In genomic region chr8:109542165-109542564, GRCm38 (mm10) we compare ENCODE assay signal across 1 mouse cellular context.
A peak's percentile ranks its signal among the peaks of the same experiment; 100 is the strongest.
TF ChIP-seq lines count a peak whose summit lies in the region.

No protein-coding gene starts in this region.

TF ChIP-seq in CH12.LX, 34 proteins besides CTCF, POLR2A, EP300 and RAD21:
- TF ChIP-seq PAX5 (IDR thresholded peaks at IDR 0.05; ENCODE audit: low read length): no peak
- no peak for TF ChIP-seq ZMIZ1 (IDR thresholded peaks at IDR 0.05; ENCODE audit: low read depth, low read length)
- TF ChIP-seq SIN3A (IDR thresholded peaks at IDR 0.05; ENCODE audit: low read length): no peak
- no peak for TF ChIP-seq UBTF (IDR thresholded peaks at IDR 0.05; ENCODE audit: low read depth, low read length)
- no peak for TF ChIP-seq MAZ (IDR thresholded peaks at IDR 0.05; ENCODE audit: low read depth, low read length)
- no peak for TF ChIP-seq ZKSCAN1 (IDR thresholded peaks at IDR 0.05; ENCODE audit: borderline replicate concordance, low read depth, low read length)
- no peak for TF ChIP-seq ZC3H11A (IDR thresholded peaks at IDR 0.05; ENCODE audit: low read depth, low read length)
- no peak for TF ChIP-seq TCF12 (IDR thresholded peaks at IDR 0.05; ENCODE audit: low read depth, low read length)
- TF ChIP-seq BHLHE40 (IDR thresholded peaks at IDR 0.05; ENCODE audit: low read depth, low read length): no peak
- no peak for TF ChIP-seq ELF1 (IDR thresholded peaks at IDR 0.05; ENCODE audit: low read depth, low read length)
- no peak for TF ChIP-seq MAFK (IDR thresholded peaks at IDR 0.05; ENCODE audit: insufficient replicate concordance, low read length)
- no peak for TF ChIP-seq KAT2A (IDR thresholded peaks at IDR 0.05; ENCODE audit: insufficient replicate concordance, low read length)
- TF ChIP-seq RCOR1 (conservative IDR thresholded peaks at IDR 0.05; ENCODE audit: low read depth, low read length): no peak
- no peak for TF ChIP-seq MAX (IDR thresholded peaks at IDR 0.05; ENCODE audit: low read length)
- 0 out of 2 replicates have a peak, but pooled peaks have one; percentile 22 for TF ChIP-seq MYC (IDR thresholded peaks at IDR 0.05; ENCODE audit: low read depth, low read length)
- TF ChIP-seq ETS1 (conservative IDR thresholded peaks at IDR 0.05; ENCODE audit: low read depth, low read length): no peak
- TF ChIP-seq GABPA (IDR thresholded peaks at IDR 0.05; ENCODE audit: insufficient replicate concordance, low read depth, low read length): no peak
- TF ChIP-seq IRF4 (IDR thresholded peaks at IDR 0.05; ENCODE audit: low read depth, low read length): peak; percentile 84
- TF ChIP-seq MEF2A (IDR thresholded peaks at IDR 0.05; ENCODE audit: borderline replicate concordance, low read depth, low read length): no peak
- TF ChIP-seq MXI1 (IDR thresholded peaks at IDR 0.05; ENCODE audit: low read depth, low read length): no peak; the same call in 1 of the 2 replicates
- no peak for TF ChIP-seq POLR2AphosphoS2 (IDR thresholded peaks at IDR 0.05; ENCODE audit: low read depth, low read length)
- TF ChIP-seq ZNF384 (IDR thresholded peaks at IDR 0.05; ENCODE audit: low read depth, low read length): no peak
- peak; percentile 57 for TF ChIP-seq JUN (IDR thresholded peaks at IDR 0.05; ENCODE audit: insufficient read depth, low read depth, low read length)
- TF ChIP-seq TBP (conservative IDR thresholded peaks at IDR 0.05; ENCODE audit: low read depth, low read length): no peak
- no peak for TF ChIP-seq E2F4 (IDR thresholded peaks at IDR 0.05; ENCODE audit: insufficient replicate concordance, low read depth, low read length)
- peak; percentile 31; the same call in 1 of the 2 replicates for TF ChIP-seq NELFE (IDR thresholded peaks at IDR 0.05; ENCODE audit: low read depth, low read length)
- no peak for TF ChIP-seq CHD2 (IDR thresholded peaks at IDR 0.05; ENCODE audit: low read length)
- TF ChIP-seq HCFC1 (IDR thresholded peaks at IDR 0.05; ENCODE audit: low read depth, low read length): no peak
- peak; percentile 81 for TF ChIP-seq JUND (conservative IDR thresholded peaks at IDR 0.05; ENCODE audit: low read depth, low read length)
- TF ChIP-seq SMC3 (IDR thresholded peaks at IDR 0.05; ENCODE audit: low read depth, low read length): no peak
